Mouse (Mus musculus): Measurements from ENCODE around the gene Mre11a. TPM values are rescaled to one million over a fixed set of nuclear protein-coding genes. Genes with fewer than 3 reads are reported as not detected.

Gene Mre11a
- total and polyA plus RNA-seq, 3 experiments: 27.7 to 47.3 (median 45.7) TPM

DNA sequence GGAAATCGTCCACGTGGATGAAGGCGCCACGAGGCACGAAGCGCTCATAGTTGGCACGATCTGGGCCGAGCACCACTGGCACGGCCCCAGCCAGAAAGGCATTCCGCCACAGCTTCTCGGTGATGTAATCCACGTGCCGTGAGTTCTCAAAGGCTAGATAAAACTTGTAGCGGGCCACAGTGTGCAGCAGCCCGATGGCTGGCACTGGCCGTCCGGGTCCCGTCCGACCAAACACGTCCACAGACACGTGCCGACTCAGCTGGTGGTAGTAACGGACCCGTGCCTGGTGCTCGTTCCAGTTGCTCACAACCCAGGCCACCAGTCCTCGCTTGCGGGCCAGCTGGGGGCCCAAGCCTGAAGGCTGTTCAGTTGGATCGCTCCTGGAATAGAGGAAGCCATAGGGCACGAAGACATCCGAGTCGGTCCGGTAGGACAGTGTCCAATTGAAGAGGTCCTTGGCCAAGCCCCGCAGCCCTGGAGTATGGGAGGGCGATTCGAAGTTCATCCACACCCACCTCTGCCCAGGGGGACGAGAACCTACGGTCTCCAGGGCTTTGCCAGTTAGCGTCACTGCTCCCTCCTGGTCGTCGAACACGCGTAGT lies 33.5 kb upstream of the Mre11a start:
- Histone ChIP-seq H3K79me2 (replicated peaks; ENCODE audit: control insufficient read depth, extremely low read depth, insufficient read depth, poor library complexity, severe bottlenecking) (no peaks in the 10 kb centered on the region), H3K4me2 (ENCODE audit: insufficient read depth, low read depth, poor library complexity, severe bottlenecking) (no peak overlapping the region), H3K9me3 (replicated peaks; ENCODE audit: low read length) (no peaks in the 10 kb centered on the region), H3K27me3 (replicated peaks) (no peaks in the 10 kb centered on the region), H3K27ac (ENCODE audit: insufficient read depth, low read depth) (no peak overlapping the region), H3K4me3 (replicated peaks in 1 of 3; ENCODE audit: low read depth in 2 of 3, low read length in 2 of 3, poor library complexity in 1 of 3) (no peak overlapping the region), H3K9ac (ENCODE audit: insufficient read depth, low read depth) (no peak overlapping the region), H3K36me3 (replicated peaks in 1 of 2; ENCODE audit: control insufficient read depth in 1 of 2, insufficient read depth in 1 of 2, low read length in 1 of 2) (no peaks in the 10 kb centered on the region), H3K4me1 (ENCODE audit: control insufficient read depth in 1 of 2, insufficient read depth in 2 of 2) (peaks cover 4 to 6% of the 10 kb centered on the region in 2 experiments)
- TF ChIP-seq MAZ (IDR thresholded peaks at IDR 0.05; ENCODE audit: low read depth, low read length) (no peak), CTCF (conservative IDR thresholded peaks at IDR 0.05 in 1 of 2, IDR thresholded peaks at IDR 0.05 in 1 of 2; ENCODE audit: low read depth in 2 of 2, low read length in 2 of 2) (no peak), SMC3 (IDR thresholded peaks at IDR 0.05; ENCODE audit: low read depth, low read length) (no peak), ETS1 (conservative IDR thresholded peaks at IDR 0.05; ENCODE audit: low read depth, low read length) (no peak), MAFK (IDR thresholded peaks at IDR 0.05; ENCODE audit: insufficient replicate concordance, low read length) (no peak), EP300 (IDR thresholded peaks at IDR 0.05; ENCODE audit: low read length) (no peak), ZKSCAN1 (IDR thresholded peaks at IDR 0.05; ENCODE audit: borderline replicate concordance, low read depth, low read length) (no peak), PAX5 (IDR thresholded peaks at IDR 0.05; ENCODE audit: low read length) (no peak), MAX (IDR thresholded peaks at IDR 0.05; ENCODE audit: low read length) (no peak), KAT2A (IDR thresholded peaks at IDR 0.05; ENCODE audit: insufficient replicate concordance, low read length) (no peak), RAD21 (IDR thresholded peaks at IDR 0.05; ENCODE audit: low read depth, low read length) (no peak), CHD1 (IDR thresholded peaks at IDR 0.05; ENCODE audit: low read depth, low read length) (no peak), USF2 (conservative IDR thresholded peaks at IDR 0.05; ENCODE audit: low read depth, low read length) (no peak), MXI1 (IDR thresholded peaks at IDR 0.05; ENCODE audit: low read depth, low read length) (no peak)
- in situ Hi-C loops (cut with MboI; ENCODE audit: low pct_ligation_motif_present, low pct_unique_long_range_greater_than_20kb, low sequenced_read_pairs) (no loop called here), dilution Hi-C loops (cut with MboI; ENCODE audit: extremely low pct_ligation_motif_present, extremely low pct_unique_long_range_greater_than_20kb, low sequenced_read_pairs) (no loop called here)
- no peak for DNase-seq (ENCODE audit: extremely low read depth)

DNA sequence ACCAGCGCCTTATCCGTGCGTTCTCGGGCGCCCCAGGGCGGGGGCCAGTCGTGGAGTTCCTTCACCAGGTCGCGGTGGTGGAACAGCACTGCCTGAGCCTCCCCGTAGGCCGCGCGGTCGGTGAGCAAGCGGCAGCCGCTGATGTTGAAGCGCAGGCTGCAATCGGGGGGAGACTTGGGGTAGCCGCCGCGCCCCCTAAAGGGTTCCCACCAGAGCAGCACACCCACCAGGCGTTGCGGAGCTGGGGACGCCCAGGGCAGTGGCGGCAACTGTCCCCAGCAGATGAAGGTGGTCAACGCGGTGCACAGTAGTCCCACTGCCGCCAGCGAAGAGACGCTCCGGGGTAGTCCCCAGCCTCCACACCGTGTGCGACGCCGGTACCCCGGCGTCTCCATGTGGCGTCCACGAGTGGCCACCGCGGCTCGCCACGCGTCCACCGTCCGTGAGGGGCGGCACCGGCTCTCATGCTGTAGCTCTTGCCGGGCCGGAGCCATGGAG lies 32.9 kb upstream of the Mre11a start:
- in situ Hi-C loops (cut with MboI; ENCODE audit: low pct_ligation_motif_present, low pct_unique_long_range_greater_than_20kb, low sequenced_read_pairs) (no loop called here), dilution Hi-C loops (cut with MboI; ENCODE audit: extremely low pct_ligation_motif_present, extremely low pct_unique_long_range_greater_than_20kb, low sequenced_read_pairs) (no loop called here)
- no peak overlapping the region for H3K4me2 ChIP-seq (ENCODE audit: insufficient read depth, low read depth, poor library complexity, severe bottlenecking)
- no peaks in the 10 kb centered on the region for H3K79me2 ChIP-seq (replicated peaks; ENCODE audit: control insufficient read depth, extremely low read depth, insufficient read depth, poor library complexity, severe bottlenecking)
- no peaks in the 10 kb centered on the region for H3K27me3 ChIP-seq (replicated peaks)
- no peaks in the 10 kb centered on the region for H3K9me3 ChIP-seq (replicated peaks; ENCODE audit: low read length)
- H3K4me1 ChIP-seq (ENCODE audit: control insufficient read depth in 1 of 2, insufficient read depth in 2 of 2): peaks cover 0 to 3% of the 10 kb centered on the region in 2 experiments; a peak in 2 of 4 replicates
- no peak for DNase-seq (ENCODE audit: extremely low read depth)
- H3K4me3 ChIP-seq (replicated peaks in 1 of 3; ENCODE audit: low read depth in 2 of 3, low read length in 2 of 3, poor library complexity in 1 of 3): no peak overlapping the region
- no peaks in the 10 kb centered on the region for H3K36me3 ChIP-seq (replicated peaks in 1 of 2; ENCODE audit: control insufficient read depth in 1 of 2, insufficient read depth in 1 of 2, low read length in 1 of 2)
- no peak overlapping the region for H3K9ac ChIP-seq (ENCODE audit: insufficient read depth, low read depth)
- H3K27ac ChIP-seq (ENCODE audit: insufficient read depth, low read depth): no peak overlapping the region
- TF ChIP-seq JUND (conservative IDR thresholded peaks at IDR 0.05; ENCODE audit: low read depth, low read length) (no peak), SIN3A (IDR thresholded peaks at IDR 0.05; ENCODE audit: low read length) (no peak), IRF4 (IDR thresholded peaks at IDR 0.05; ENCODE audit: low read depth, low read length) (no peak), CTCF (conservative IDR thresholded peaks at IDR 0.05 in 1 of 2, IDR thresholded peaks at IDR 0.05 in 1 of 2; ENCODE audit: low read depth in 2 of 2, low read length in 2 of 2) (no peak), ETS1 (conservative IDR thresholded peaks at IDR 0.05; ENCODE audit: low read depth, low read length) (no peak), ZMIZ1 (IDR thresholded peaks at IDR 0.05; ENCODE audit: low read depth, low read length) (no peak), MXI1 (IDR thresholded peaks at IDR 0.05; ENCODE audit: low read depth, low read length) (no peak), HCFC1 (IDR thresholded peaks at IDR 0.05; ENCODE audit: low read depth, low read length) (no peak), JUN (IDR thresholded peaks at IDR 0.05; ENCODE audit: insufficient read depth, low read depth, low read length) (no peak), E2F4 (IDR thresholded peaks at IDR 0.05; ENCODE audit: insufficient replicate concordance, low read depth, low read length) (no peak), POLR2AphosphoS2 (IDR thresholded peaks at IDR 0.05; ENCODE audit: low read depth, low read length) (no peak)

Measured in CH12.LX (cell line).